In the genomic region with DNA sequence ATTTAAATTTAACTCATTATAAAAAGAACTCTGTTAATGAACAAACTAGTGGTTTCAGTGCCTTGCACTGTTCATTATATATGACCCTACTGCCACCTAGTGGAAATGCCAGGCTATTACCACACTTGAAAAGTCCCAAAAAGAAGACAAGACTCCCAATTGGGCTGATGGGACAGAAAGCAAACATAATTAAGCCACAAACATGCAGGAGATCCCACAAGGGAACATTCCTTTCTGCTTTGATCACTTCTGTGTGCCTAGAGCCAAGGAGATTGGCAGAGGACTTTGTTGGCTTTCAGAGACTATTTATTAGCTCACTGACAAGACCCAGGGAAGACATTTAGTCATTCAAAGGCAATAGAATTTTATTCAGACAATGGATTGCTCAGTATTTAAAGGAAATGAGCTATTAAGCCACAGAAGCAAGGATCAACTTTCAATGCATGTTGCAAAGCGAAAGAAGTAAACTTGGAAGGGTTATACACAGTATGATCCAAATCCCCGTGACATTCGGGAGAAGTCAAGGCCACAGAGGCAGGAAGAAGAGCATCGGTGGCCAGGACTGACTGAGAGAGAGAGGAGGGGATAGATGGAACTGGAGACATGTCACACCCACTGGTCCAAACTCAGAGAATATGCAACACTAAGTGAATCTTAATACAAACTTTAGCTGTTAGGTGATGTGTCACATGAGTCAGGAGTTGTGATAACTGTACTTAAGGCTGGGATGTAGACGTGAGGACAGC, we compare ENCODE assay signal across 9 mouse cellular contexts. TPM values are rescaled to one million over a fixed set of nuclear protein-coding genes. Genes with fewer than 3 reads are reported as not detected.
DNase-seq lines count a peak whose midpoint lies in the region; ATAC-seq lines count a peak whose summit lies in the region.
"Had no signal": no experiment of that assay in that cellular context is flagged by ENCODE, and none has a peak within 500 bp of the region (broad histone marks: within the 10 kb centered on the region; RNA-seq: fewer than 3 reads in every experiment).

No protein-coding gene starts in this region.

- H3K36me3 ChIP-seq in heart, embryonic 12.5 days, result peaks cover 7% of the 10 kb centered on the region; the same call in 1 of the 2 replicates
- H3K36me3 ChIP-seq in embryonic facial prominence, embryonic 10.5 days (replicated peaks), result peaks cover 10% of the 10 kb centered on the region
- H3K36me3 ChIP-seq in hindbrain, embryonic 12.5 days, result no peaks in the 10 kb centered on the region; the same call in 1 of the 2 replicates

- WGBS in heart, embryonic 12.5 days, result 78% methylated on average over 5 of the region's 5 CpGs
- 79% methylated on average over 5 of the region's 5 CpGs for WGBS in embryonic facial prominence, embryonic 10.5 days
- WGBS in hindbrain, embryonic 12.5 days, result 76% methylated on average over 5 of the region's 5 CpGs

- H3K9me3 ChIP-seq in heart, embryonic 12.5 days (replicated peaks), result peaks cover 8% of the 10 kb centered on the region
- H3K9me3 ChIP-seq in embryonic facial prominence, embryonic 10.5 days, result peaks cover 8% of the 10 kb centered on the region
- H3K9me3 ChIP-seq in hindbrain, embryonic 12.5 days (replicated peaks), result peaks cover 7% of the 10 kb centered on the region; the same call in 1 of the 2 replicates

- H3K9ac ChIP-seq in heart, embryonic 12.5 days, result no peak overlapping the region
- no peak overlapping the region for H3K9ac ChIP-seq in hindbrain, embryonic 12.5 days
- H3K9ac ChIP-seq: limb, embryonic 12.5 days had no signal

- peaks cover 21% of the 10 kb centered on the region for H3K4me1 ChIP-seq in heart, embryonic 12.5 days (replicated peaks)
- H3K4me1 ChIP-seq in embryonic facial prominence, embryonic 10.5 days, result peaks cover 16% of the 10 kb centered on the region
- 0 out of 2 replicates have a peak, but pooled peaks cover 9% of the 10 kb centered on the region for H3K4me1 ChIP-seq in hindbrain, embryonic 12.5 days

- H3K4me2 ChIP-seq in heart, embryonic 12.5 days, result no peak overlapping the region
- H3K4me2 ChIP-seq in hindbrain, embryonic 12.5 days (replicated peaks), result no peak overlapping the region
- H3K4me2 ChIP-seq: limb, embryonic 12.5 days had no signal

- no peak overlapping the region for H3K27ac ChIP-seq in heart, embryonic 12.5 days (ENCODE audit: poor library complexity, severe bottlenecking)
- H3K27ac ChIP-seq in embryonic facial prominence, embryonic 10.5 days (replicated peaks), result no peak overlapping the region
- H3K27ac ChIP-seq in hindbrain, embryonic 12.5 days, result no peak overlapping the region
- H3K27ac ChIP-seq: limb, embryonic 12.5 days had no signal

- ATAC-seq in heart, embryonic 12.5 days (ENCODE audit: insufficient number of reproducible peaks, low FRiP score), result no peak
- peak; percentile 59; the same call in 1 of the 2 replicates for ATAC-seq in hindbrain, embryonic 12.5 days (ENCODE audit: low FRiP score)
- peak; percentile 92 for ATAC-seq in megakaryocyte progenitor cell, adult 5-6 weeks (replicated peaks; ENCODE audit: poor library complexity)

- no peaks in the 10 kb centered on the region for H3K27me3 ChIP-seq in heart, embryonic 12.5 days (replicated peaks)
- H3K27me3 ChIP-seq in embryonic facial prominence, embryonic 10.5 days (replicated peaks; ENCODE audit: low read depth, poor library complexity, severe bottlenecking), result no peaks in the 10 kb centered on the region
- H3K27me3 ChIP-seq in hindbrain, embryonic 12.5 days, result no peaks in the 10 kb centered on the region

- no peak overlapping the region for H3K4me3 ChIP-seq in heart, embryonic 12.5 days
- H3K4me3 ChIP-seq in embryonic facial prominence, embryonic 10.5 days, result no peak overlapping the region
- H3K4me3 ChIP-seq in hindbrain, embryonic 12.5 days, result no peak overlapping the region
- H3K4me3 ChIP-seq: limb, embryonic 12.5 days had no signal

- DNase-seq in heart, adult 11 months, result peak; percentile 90
- DNase-seq in adrenal gland, adult 8-10 months, result peak; percentile 50
- DNase-seq in embryonic facial prominence, embryonic 10.5 days (ENCODE audit: low spot score), result peak; percentile 35
- DNase-seq in layer of hippocampus, adult 8-10 months (ENCODE audit: low spot score in 2 of 2), result peak; percentile 34 to 55
- peak; percentile 43 for DNase-seq in right cerebral cortex, postnatal 4 days

RNA-seq across cellular contexts. Expression of gene Smyd3, which starts 40.5 kb away (rescaled TPM):
- polyA plus RNA-seq in heart, embryonic 12.5 days (2016; fragmentation: Nextera tagmentation; extraction: Ambion mirVana), result 11.5 and 12.2 TPM in 2 replicates
- total RNA-seq in adrenal gland, adult 8-10 months (2022), result 10 to 100 TPM in 3 of 4 experiments, 1 to 10 TPM in 1; 6.9 to 17.0 (median 12.2) TPM
- 20.7 and 21.5 TPM in 2 replicates for polyA plus RNA-seq in embryonic facial prominence, embryonic 10.5 days (2016; fragmentation: Nextera tagmentation; extraction: Ambion mirVana)
- polyA plus RNA-seq in hindbrain, embryonic 12.5 days (2016; fragmentation: Nextera tagmentation; extraction: Ambion mirVana), result 19.4 and 20.8 TPM in 2 replicates
- 10 to 100 TPM; 25.1 to 28.9 (median 26.2) TPM for total RNA-seq in layer of hippocampus, adult 8-10 months (2022)
- total RNA-seq in megakaryocyte progenitor cell, adult 5-6 weeks (2015), result 19.8 and 20.7 TPM in 2 replicates
- 22.9 and 35.6 TPM in 2 replicates for total RNA-seq in megakaryocyte progenitor cell, adult 5-6 weeks (2017)

Comparison
In these comparisons a context has a peak if more than half of its experiments do, and no peak if none do; other contexts are left out.
1. DNase-seq: peak in every context shown above with its lines; median percentile 90 in heart, adult 11 months; 50 in adrenal gland, adult 8-10 months; 44 in layer of hippocampus, adult 8-10 months; 43 in right cerebral cortex, postnatal 4 days; 35 in embryonic facial prominence, embryonic 10.5 days.